Comparison of ENCODE assay signal across 41 mouse cellular contexts in genomic region chr11:34111940-34112339, GRCm38 (mm10). TPM values are rescaled to one million over a fixed set of nuclear protein-coding genes. Genes with fewer than 3 reads are reported as not detected.
DNase-seq lines count a peak whose midpoint lies in the region; ATAC-seq and TF ChIP-seq lines count a peak whose summit lies in the region.
"Had no signal": no experiment of that assay in that cellular context is flagged by ENCODE, and none has a peak within 500 bp of the region (broad histone marks: within the 10 kb centered on the region; RNA-seq: fewer than 3 reads in every experiment).

No protein-coding gene starts in this region.

- peaks cover 23% of the 10 kb centered on the region for H3K4me1 ChIP-seq in hindbrain, embryonic 14.5 days (replicated peaks; ENCODE audit: control insufficient read depth, insufficient read depth, low read length)
- peaks cover 5% of the 10 kb centered on the region; the same call in 1 of the 2 replicates for H3K4me1 ChIP-seq in hindbrain, postnatal 0 days (ENCODE audit: insufficient read depth, low read length)
- peaks cover 0 to 10% of the 10 kb centered on the region in 2 experiments; a peak in 2 of 4 replicates for H3K4me1 ChIP-seq in CH12.LX (ENCODE audit: control insufficient read depth in 1 of 2, insufficient read depth in 2 of 2)
- H3K4me1 ChIP-seq: heart, embryonic 10.5 days; heart, embryonic 15.5 days; limb, embryonic 13.5 days had no signal

- H3K27me3 ChIP-seq in hindbrain, embryonic 14.5 days (ENCODE audit: control insufficient read depth, insufficient read depth, low read length): no peaks in the 10 kb centered on the region
- no peaks in the 10 kb centered on the region for H3K27me3 ChIP-seq in hindbrain, postnatal 0 days (ENCODE audit: insufficient read depth, low read length)
- H3K27me3 ChIP-seq in CH12.LX (replicated peaks): no peaks in the 10 kb centered on the region
- H3K27me3 ChIP-seq: embryonic facial prominence, embryonic 15.5 days; heart, embryonic 15.5 days; limb, embryonic 13.5 days; midbrain, embryonic 12.5 days; neural tube, embryonic 15.5 days had no signal

- no peak for TF ChIP-seq RAD21 in CH12.LX (IDR thresholded peaks at IDR 0.05; ENCODE audit: low read depth, low read length)

- peak overlapping the region; percentile 74; the same call in 1 of the 2 replicates for H3K27ac ChIP-seq in hindbrain, embryonic 14.5 days
- H3K27ac ChIP-seq in hindbrain, postnatal 0 days: no peak overlapping the region
- H3K27ac ChIP-seq in CH12.LX (ENCODE audit: insufficient read depth, low read depth): no peak overlapping the region
- H3K27ac ChIP-seq: embryonic facial prominence, embryonic 10.5 days; embryonic facial prominence, embryonic 15.5 days; forebrain, embryonic 12.5 days; heart, embryonic 10.5 days; heart, embryonic 15.5 days; kidney, postnatal 0 days; limb, embryonic 13.5 days; midbrain, embryonic 12.5 days had no signal

- TF ChIP-seq CTCF in hindbrain, postnatal 0 days (IDR thresholded peaks at IDR 0.05; ENCODE audit: low read depth): no peak
- no peak for TF ChIP-seq CTCF in CH12.LX (conservative IDR thresholded peaks at IDR 0.05 in 1 of 2, IDR thresholded peaks at IDR 0.05 in 1 of 2; ENCODE audit: low read depth in 2 of 2, low read length in 2 of 2)

- H3K4me3 ChIP-seq in hindbrain, embryonic 14.5 days (replicated peaks; ENCODE audit: low read length): no peak overlapping the region
- no peak overlapping the region for H3K4me3 ChIP-seq in hindbrain, postnatal 0 days (ENCODE audit: low read length)
- no peak overlapping the region for H3K4me3 ChIP-seq in CH12.LX (replicated peaks in 1 of 3; ENCODE audit: low read depth in 2 of 3, low read length in 2 of 3, poor library complexity in 1 of 3)
- H3K4me3 ChIP-seq: embryonic facial prominence, embryonic 10.5 days; embryonic facial prominence, embryonic 15.5 days; forebrain, embryonic 12.5 days; heart, embryonic 10.5 days; heart, embryonic 15.5 days; limb, embryonic 13.5 days; midbrain, embryonic 12.5 days; neural tube, embryonic 15.5 days had no signal

- dilution Hi-C loops in CH12.LX (cut with MboI; ENCODE audit: extremely low pct_ligation_motif_present, extremely low pct_unique_long_range_greater_than_20kb, low sequenced_read_pairs): no loop called here

- 45% methylated on average over 7 of the region's 7 CpGs for WGBS in hindbrain, embryonic 14.5 days
- 48% methylated on average over 7 of the region's 7 CpGs for WGBS in hindbrain, postnatal 0 days

- TF ChIP-seq POLR2A in CH12.LX (IDR thresholded peaks at IDR 0.05; ENCODE audit: low read depth, low read length): no peak

- TF ChIP-seq EP300 in CH12.LX (IDR thresholded peaks at IDR 0.05; ENCODE audit: low read length): 0 out of 2 replicates have a peak, but pooled peaks have one; percentile 18

- H3K9ac ChIP-seq in hindbrain, embryonic 14.5 days: no peak overlapping the region
- no peak overlapping the region for H3K9ac ChIP-seq in hindbrain, postnatal 0 days (replicated peaks; ENCODE audit: low read length)
- no peak overlapping the region for H3K9ac ChIP-seq in CH12.LX (ENCODE audit: insufficient read depth, low read depth)
- H3K9ac ChIP-seq: embryonic facial prominence, embryonic 15.5 days; forebrain, embryonic 12.5 days; forebrain, postnatal 0 days; heart, embryonic 15.5 days; limb, embryonic 13.5 days; midbrain, embryonic 12.5 days; neural tube, embryonic 15.5 days had no signal

- DNase-seq in hindbrain, embryonic 14.5 days (ENCODE audit: low spot score): no peak
- DNase-seq in hindbrain, postnatal 0 days (ENCODE audit: low spot score): no peak
- DNase-seq in CD4-positive helper T cell, adult 2 months (ENCODE audit: low read depth, low spot score): peak; percentile 61
- DNase-seq in CH12.LX (ENCODE audit: extremely low read depth): peak; percentile 6
- DNase-seq in induced T-regulatory cell, adult 2 months (ENCODE audit: low read depth): peak; percentile 74
- no peak for DNase-seq in cerebellum, adult 8-10 months
- no peak for DNase-seq in ovary, postnatal 10 days (ENCODE audit: low spot score)
- DNase-seq: adrenal gland, postnatal 36 days; cerebellum, adult 18-20 months; cerebellum, postnatal 14 days; forebrain, postnatal 0 days; gastrocnemius, postnatal 14 days; heart, adult 11 months; kidney, adult 8-10 months; kidney, postnatal 4 days; lung, postnatal 36 days; right cerebral cortex, adult 18-20 months; spleen, adult 18-20 months; thymus, adult 18-20 months; thymus, postnatal 36 days had no signal

- no peaks in the 10 kb centered on the region for H3K9me3 ChIP-seq in hindbrain, embryonic 14.5 days (ENCODE audit: control insufficient read depth, low read length)
- no peaks in the 10 kb centered on the region for H3K9me3 ChIP-seq in hindbrain, postnatal 0 days (ENCODE audit: low read length)
- no peaks in the 10 kb centered on the region for H3K9me3 ChIP-seq in CH12.LX (replicated peaks; ENCODE audit: low read length)
- H3K9me3 ChIP-seq: embryonic facial prominence, embryonic 10.5 days; embryonic facial prominence, embryonic 15.5 days; forebrain, embryonic 12.5 days; G1E; heart, embryonic 10.5 days; heart, embryonic 15.5 days; limb, embryonic 13.5 days; midbrain, embryonic 12.5 days; neural tube, embryonic 15.5 days had no signal

- H3K4me2 ChIP-seq in hindbrain, embryonic 14.5 days (replicated peaks): no peak overlapping the region
- H3K4me2 ChIP-seq in hindbrain, postnatal 0 days (ENCODE audit: low read depth, low read length): no peak overlapping the region
- H3K4me2 ChIP-seq in CH12.LX (ENCODE audit: insufficient read depth, low read depth, poor library complexity, severe bottlenecking): no peak overlapping the region
- H3K4me2 ChIP-seq: embryonic facial prominence, embryonic 15.5 days; forebrain, embryonic 12.5 days; heart, embryonic 15.5 days; limb, embryonic 13.5 days; liver, embryonic 11.5 days; midbrain, embryonic 12.5 days; neural tube, embryonic 15.5 days had no signal

- no peaks in the 10 kb centered on the region for H3K36me3 ChIP-seq in hindbrain, embryonic 14.5 days (replicated peaks; ENCODE audit: control insufficient read depth, insufficient read depth)
- no peaks in the 10 kb centered on the region for H3K36me3 ChIP-seq in hindbrain, postnatal 0 days (ENCODE audit: insufficient read depth, low read length)
- H3K36me3 ChIP-seq in CH12.LX (replicated peaks in 1 of 2; ENCODE audit: control insufficient read depth in 1 of 2, insufficient read depth in 1 of 2, low read length in 1 of 2): no peaks in the 10 kb centered on the region
- H3K36me3 ChIP-seq: embryonic facial prominence, embryonic 10.5 days; embryonic facial prominence, embryonic 15.5 days; forebrain, embryonic 12.5 days; G1E; heart, embryonic 10.5 days; heart, embryonic 15.5 days; limb, embryonic 13.5 days; midbrain, embryonic 12.5 days; neural tube, embryonic 15.5 days had no signal

- ATAC-seq in hindbrain, embryonic 14.5 days (ENCODE audit: low FRiP score): no peak
- no peak for ATAC-seq in hindbrain, postnatal 0 days
- ATAC-seq: forebrain, postnatal 0 days; intestine, embryonic 16.5 days had no signal

- in situ Hi-C loops in CH12.LX (cut with MboI; ENCODE audit: low pct_ligation_motif_present, low pct_unique_long_range_greater_than_20kb, low sequenced_read_pairs): no loop called here

- H3K79me2 ChIP-seq in CH12.LX (replicated peaks; ENCODE audit: control insufficient read depth, extremely low read depth, insufficient read depth, poor library complexity, severe bottlenecking): no peaks in the 10 kb centered on the region

TF ChIP-seq in CH12.LX, 34 proteins besides CTCF, POLR2A, EP300 and RAD21:
- TF ChIP-seq USF2 (conservative IDR thresholded peaks at IDR 0.05; ENCODE audit: low read depth, low read length) (no peak), CHD2 (IDR thresholded peaks at IDR 0.05; ENCODE audit: low read length) (no peak), NRF1 (IDR thresholded peaks at IDR 0.05; ENCODE audit: low read depth, low read length) (no peak), ETS1 (conservative IDR thresholded peaks at IDR 0.05; ENCODE audit: low read depth, low read length) (no peak), ZMIZ1 (IDR thresholded peaks at IDR 0.05; ENCODE audit: low read depth, low read length) (no peak), ZKSCAN1 (IDR thresholded peaks at IDR 0.05; ENCODE audit: borderline replicate concordance, low read depth, low read length) (no peak), MAZ (IDR thresholded peaks at IDR 0.05; ENCODE audit: low read depth, low read length) (no peak), CHD1 (IDR thresholded peaks at IDR 0.05; ENCODE audit: low read depth, low read length) (no peak), POLR2AphosphoS2 (IDR thresholded peaks at IDR 0.05; ENCODE audit: low read depth, low read length) (no peak), SMC3 (IDR thresholded peaks at IDR 0.05; ENCODE audit: low read depth, low read length) (no peak), JUN (IDR thresholded peaks at IDR 0.05; ENCODE audit: insufficient read depth, low read depth, low read length) (no peak), HCFC1 (IDR thresholded peaks at IDR 0.05; ENCODE audit: low read depth, low read length) (no peak), NELFE (IDR thresholded peaks at IDR 0.05; ENCODE audit: low read depth, low read length) (no peak)

RNA-seq across cellular contexts. Expression of gene 4930469K13Rik, which starts 13.6 kb away (rescaled TPM):
- polyA plus RNA-seq in hindbrain, embryonic 14.5 days (2014; fragmentation: Nextera tagmentation; extraction: Ambion mirVana): 10.7 and 16.5 TPM in 2 replicates
- total RNA-seq in hindbrain, postnatal 0 days (2014; rRNA removed): 0.78 TPM in 1 of 2 replicates, not detected in the other
- 3.6 and 5.2 TPM in 2 replicates for polyA plus RNA-seq in hindbrain, postnatal 0 days (2015; fragmentation: Nextera tagmentation; extraction: Ambion mirVana)
- not detected in 2 replicates for total RNA-seq in CH12.LX (2012; rRNA removed)
- total RNA-seq in CH12.LX (2014; rRNA removed): 0.42 TPM in 1 of 2 replicates, not detected in the other
- polyA plus RNA-seq in CH12.LX (2012; ENCODE audit: insufficient read length, low read depth): not detected in 2 replicates
- total RNA-seq: adrenal gland, adult 18-20 months; adrenal gland, postnatal 36 days; forebrain, postnatal 0 days; G1E; gastrocnemius, postnatal 14 days; heart, postnatal 25 days; layer of hippocampus, adult 8-10 months; layer of hippocampus, postnatal 25 days; left cerebral cortex, adult 8-10 months; left cerebral cortex, postnatal 36 days had no signal
- polyA plus RNA-seq: embryonic facial prominence, embryonic 10.5 days; forebrain, embryonic 12.5 days; forebrain, postnatal 0 days; G1E; heart, embryonic 10.5 days; heart, embryonic 15.5 days; kidney, postnatal 0 days; liver, embryonic 11.5 days; liver, embryonic 16.5 days; lung, embryonic 16.5 days; midbrain, embryonic 12.5 days; stomach, embryonic 16.5 days had no signal

Comparison
In these comparisons a context has a peak if more than half of its experiments do, and no peak if none do; other contexts are left out.
1. DNase-seq: peak in CD4-positive helper T cell, adult 2 months (single experiment), CH12.LX (single experiment) and induced T-regulatory cell, adult 2 months (single experiment); none in hindbrain, embryonic 14.5 days (single experiment), hindbrain, postnatal 0 days (single experiment), cerebellum, adult 8-10 months (single experiment) and ovary, postnatal 10 days (single experiment).